Mouse (Mus musculus) CH12.LX (cell line): ENCODE measurements at regions not wholly inside any gene's neighbourhood (a gene's known extent, or its start where the extent isn't known, plus 50 kb on each side); places are given as distances from the start of the nearest gene placed in this dataset.

Experiments
- DNase-seq: peaks from one replicate; pipeline ENCODE4 v3.0.0-alpha.2; 2013; ENCODE audit errors: extremely low read depth
- H3K27ac ChIP-seq: 2 replicates; pipeline ENCODE4 v1.5.1; 2012; ENCODE audit warnings: low read depth, mild to moderate bottlenecking, control low read depth, moderate library complexity; ENCODE audit not compliant: insufficient read depth
- H3K27me3 ChIP-seq: replicated peaks from 2 replicates; pipeline ENCODE3; 2012; ENCODE audit warnings: inconsistent platforms
- H3K36me3 ChIP-seq, 2 experiments: replicated peaks in 1 of 2; 2 replicates each; pipeline versions ENCODE3 to v1.6.1; 2012; ENCODE audit warnings: inconsistent platforms in 1 of 2, low read length in 1 of 2, mild to moderate bottlenecking in 1 of 2, mixed read lengths in 1 of 2, moderate library complexity in 1 of 2; ENCODE audit not compliant: control insufficient read depth in 1 of 2, insufficient read depth in 1 of 2
- H3K4me1 ChIP-seq, 2 experiments: 2 replicates each; pipeline ENCODE4 v1.6.1; 2012; ENCODE audit warnings: inconsistent platforms in 1 of 2, moderate library complexity in 1 of 2; ENCODE audit not compliant: insufficient read depth in 2 of 2, control insufficient read depth in 1 of 2
- H3K4me2 ChIP-seq: 2 replicates; pipeline ENCODE4 v1.6.1; 2012; ENCODE audit warnings: low read depth, mild to moderate bottlenecking, control low read depth; ENCODE audit not compliant: poor library complexity, insufficient read depth, severe bottlenecking
- H3K4me3 ChIP-seq, 3 experiments: fragments of 150-350 bp in 1 of 3; sonication (generic) in 1 of 3; replicated peaks in 1 of 3; 2 replicates each; pipeline versions ENCODE3 to v1.5.1; 2011 to 2012; ENCODE audit warnings: low read depth in 2 of 3, low read length in 2 of 3, mild to moderate bottlenecking in 2 of 3, moderate library complexity in 2 of 3, control low read depth in 1 of 3, improper control_type of control experiment in 1 of 3, inconsistent platforms in 1 of 3, mixed read lengths in 1 of 3; ENCODE audit not compliant: poor library complexity in 1 of 3
- H3K79me2 ChIP-seq: replicated peaks from 2 replicates; pipeline ENCODE4 v1.6.1; 2012; ENCODE audit warnings: mild to moderate bottlenecking, moderate library complexity; ENCODE audit not compliant: control insufficient read depth, poor library complexity, insufficient read depth, severe bottlenecking; ENCODE audit errors: extremely low read depth
- H3K9ac ChIP-seq: 2 replicates; pipeline ENCODE4 v1.6.1; 2012; ENCODE audit warnings: low read depth, mild to moderate bottlenecking, control low read depth, moderate library complexity; ENCODE audit not compliant: insufficient read depth
- H3K9me3 ChIP-seq: replicated peaks from 2 replicates; pipeline ENCODE3; 2012; ENCODE audit warnings: low read length, inconsistent platforms, mixed read lengths
- BHLHE40 ChIP-seq: IDR thresholded peaks from 2 replicates; pipeline ENCODE4 v1.6.1; 2011; ENCODE audit warnings: mild to moderate bottlenecking, low read depth, low read length, improper control_type of control experiment
- E2F4 ChIP-seq: IDR thresholded peaks from 2 replicates; pipeline ENCODE4 v1.6.1; 2011; ENCODE audit warnings: low read depth, low read length, improper control_type of control experiment; ENCODE audit not compliant: insufficient replicate concordance
- ELF1 ChIP-seq: IDR thresholded peaks from 2 replicates; pipeline ENCODE4 v1.6.1; 2014; ENCODE audit warnings: low read depth, mild to moderate bottlenecking, inconsistent platforms, low read length, improper control_type of control experiment
- EP300 ChIP-seq: IDR thresholded peaks from 2 replicates; pipeline ENCODE4 v1.6.1; 2011; ENCODE audit warnings: low read length, improper control_type of control experiment
- ETS1 ChIP-seq: conservative IDR thresholded peaks from 2 replicates; pipeline ENCODE4 v1.6.1; 2012; ENCODE audit warnings: low read depth, mild to moderate bottlenecking, inconsistent platforms, low read length, improper control_type of control experiment, moderate library complexity
- GABPA ChIP-seq: IDR thresholded peaks from 2 replicates; pipeline ENCODE4 v1.6.1; 2012; ENCODE audit warnings: low read depth, low read length, improper control_type of control experiment, inconsistent platforms; ENCODE audit not compliant: insufficient replicate concordance
- HCFC1 ChIP-seq: IDR thresholded peaks from 2 replicates; pipeline ENCODE4 v1.6.1; 2012; ENCODE audit warnings: low read depth, mild to moderate bottlenecking, inconsistent platforms, low read length, improper control_type of control experiment
- IRF4 ChIP-seq: IDR thresholded peaks from 2 replicates; pipeline ENCODE4 v1.6.1; 2014; ENCODE audit warnings: low read depth, mild to moderate bottlenecking, inconsistent platforms, low read length, improper control_type of control experiment
- MAFK ChIP-seq: IDR thresholded peaks from 2 replicates; pipeline ENCODE4 v1.6.1; 2011; ENCODE audit warnings: low read length, improper control_type of control experiment; ENCODE audit not compliant: insufficient replicate concordance
- MAX ChIP-seq: IDR thresholded peaks from 2 replicates; pipeline ENCODE4 v1.6.1; 2011; ENCODE audit warnings: low read length, improper control_type of control experiment
- MEF2A ChIP-seq: IDR thresholded peaks from 2 replicates; pipeline ENCODE4 v1.6.1; 2014; ENCODE audit warnings: low read depth, mild to moderate bottlenecking, inconsistent platforms, low read length, improper control_type of control experiment, borderline replicate concordance
- MXI1 ChIP-seq: IDR thresholded peaks from 2 replicates; pipeline ENCODE4 v1.6.1; 2011; ENCODE audit warnings: mild to moderate bottlenecking, low read depth, low read length, improper control_type of control experiment
- NELFE ChIP-seq: IDR thresholded peaks from 2 replicates; pipeline ENCODE4 v1.6.1; 2011; ENCODE audit warnings: low read depth, low read length, improper control_type of control experiment
- NRF1 ChIP-seq: IDR thresholded peaks from 2 replicates; pipeline ENCODE4 v1.6.1; 2014; ENCODE audit warnings: low read depth, mild to moderate bottlenecking, inconsistent platforms, low read length, improper control_type of control experiment, moderate library complexity
- PAX5 ChIP-seq: IDR thresholded peaks from 2 replicates; pipeline ENCODE4 v1.6.1; 2012; ENCODE audit warnings: low read length, inconsistent platforms, mixed read lengths
- RCOR1 ChIP-seq: conservative IDR thresholded peaks from 2 replicates; pipeline ENCODE4 v1.6.1; 2012; ENCODE audit warnings: low read depth, mild to moderate bottlenecking, inconsistent platforms, low read length, improper control_type of control experiment
- SIN3A ChIP-seq: IDR thresholded peaks from 2 replicates; pipeline ENCODE4 v1.6.1; 2012; ENCODE audit warnings: low read length, improper control_type of control experiment, inconsistent platforms
- SMC3 ChIP-seq: IDR thresholded peaks from 2 replicates; pipeline ENCODE4 v1.6.1; 2011; ENCODE audit warnings: low read depth, low read length, improper control_type of control experiment
- TBP ChIP-seq: conservative IDR thresholded peaks from 2 replicates; pipeline ENCODE4 v1.6.1; 2011; ENCODE audit warnings: low read depth, low read length, improper control_type of control experiment
- TCF12 ChIP-seq: IDR thresholded peaks from 2 replicates; pipeline ENCODE4 v1.6.1; 2014; ENCODE audit warnings: low read depth, mild to moderate bottlenecking, inconsistent platforms, low read length, improper control_type of control experiment
- UBTF ChIP-seq: IDR thresholded peaks from 2 replicates; pipeline ENCODE4 v1.6.1; 2012; ENCODE audit warnings: low read depth, mild to moderate bottlenecking, inconsistent platforms, low read length, improper control_type of control experiment, moderate library complexity
- USF1 ChIP-seq: IDR thresholded peaks from 2 replicates; pipeline ENCODE4 v1.6.1; 2014; ENCODE audit warnings: low read depth, mild to moderate bottlenecking, inconsistent platforms, low read length, improper control_type of control experiment
- ZC3H11A ChIP-seq: IDR thresholded peaks from 2 replicates; pipeline ENCODE4 v1.6.1; 2012; ENCODE audit warnings: low read depth, mild to moderate bottlenecking, inconsistent platforms, low read length, improper control_type of control experiment
- ZKSCAN1 ChIP-seq: IDR thresholded peaks from 2 replicates; pipeline ENCODE4 v1.6.1; 2012; ENCODE audit warnings: low read depth, inconsistent platforms, low read length, improper control_type of control experiment, borderline replicate concordance
- ZMIZ1 ChIP-seq: IDR thresholded peaks from 2 replicates; pipeline ENCODE4 v1.6.1; 2012; ENCODE audit warnings: low read depth, mild to moderate bottlenecking, inconsistent platforms, low read length, improper control_type of control experiment
- ZNF384 ChIP-seq: IDR thresholded peaks from 2 replicates; pipeline ENCODE4 v1.6.1; 2012; ENCODE audit warnings: low read depth, low read length, improper control_type of control experiment, inconsistent platforms
- dilution Hi-C: fragments of 300-500 bp; cut with MboI; formaldehyde crosslinking; loops from 2 replicates; pipeline ENCODE4 v1.14.3; 2020; ENCODE audit warnings: low sequenced_read_pairs; ENCODE audit not compliant: extremely low pct_unique_long_range_greater_than_20kb, extremely low pct_ligation_motif_present
- in situ Hi-C: fragments of 300-500 bp; cut with MboI; formaldehyde crosslinking; loops from 3 replicates; pipeline ENCODE4 v1.14.3; 2019; ENCODE audit warnings: low sequenced_read_pairs, low pct_ligation_motif_present, low pct_unique_long_range_greater_than_20kb, mixed read lengths

DNA sequence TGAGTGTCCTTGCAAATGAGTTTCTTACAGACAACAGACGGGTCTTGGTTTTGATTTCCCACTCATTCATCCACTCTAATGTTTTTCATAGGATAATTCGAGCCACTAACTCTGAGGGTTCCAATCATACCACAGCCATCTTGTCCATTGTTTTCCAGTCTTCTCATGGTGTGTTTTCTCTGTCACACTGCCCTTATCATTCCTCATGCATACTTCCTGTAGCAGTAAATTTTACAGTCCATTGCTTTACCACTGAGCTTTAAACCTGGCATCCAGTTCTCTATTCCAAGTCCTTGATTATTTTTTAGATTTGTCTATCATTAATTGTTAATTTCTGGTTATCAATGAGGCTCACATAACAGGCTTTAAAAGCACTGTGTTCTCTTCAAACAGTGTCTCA, 290.0 kb upstream of the Nrsn1 start:
- H3K27me3 ChIP-seq: no peaks in the 10 kb centered on the region
- no peaks in the 10 kb centered on the region for H3K79me2 ChIP-seq
- dilution Hi-C loops: no loop called here
- in situ Hi-C loops: no loop called here
- H3K9ac ChIP-seq: no peak overlapping the region
- H3K36me3 ChIP-seq: no peaks in the 10 kb centered on the region
- no peak overlapping the region for H3K27ac ChIP-seq
- no peaks in the 10 kb centered on the region for H3K9me3 ChIP-seq
- H3K4me2 ChIP-seq: no peak overlapping the region
- no peak for TF ChIP-seq MEF2A
- TF ChIP-seq BHLHE40: no peak
- no peak for TF ChIP-seq MAFK
- no peak for TF ChIP-seq ETS1
- no peak for TF ChIP-seq TCF12
- no peak for TF ChIP-seq ELF1
- no peak for TF ChIP-seq TBP
- no peak for TF ChIP-seq ZKSCAN1
- no peak for TF ChIP-seq ZNF384
- TF ChIP-seq E2F4: no peak
- no peak for TF ChIP-seq ZMIZ1
- no peak for TF ChIP-seq UBTF
- no peak for TF ChIP-seq GABPA
- no peak for TF ChIP-seq NRF1
- TF ChIP-seq MXI1: no peak
- TF ChIP-seq NELFE: no peak
- H3K4me1 ChIP-seq: no peaks in the 10 kb centered on the region
- no peak overlapping the region for H3K4me3 ChIP-seq
- DNase-seq: no peak

DNA sequence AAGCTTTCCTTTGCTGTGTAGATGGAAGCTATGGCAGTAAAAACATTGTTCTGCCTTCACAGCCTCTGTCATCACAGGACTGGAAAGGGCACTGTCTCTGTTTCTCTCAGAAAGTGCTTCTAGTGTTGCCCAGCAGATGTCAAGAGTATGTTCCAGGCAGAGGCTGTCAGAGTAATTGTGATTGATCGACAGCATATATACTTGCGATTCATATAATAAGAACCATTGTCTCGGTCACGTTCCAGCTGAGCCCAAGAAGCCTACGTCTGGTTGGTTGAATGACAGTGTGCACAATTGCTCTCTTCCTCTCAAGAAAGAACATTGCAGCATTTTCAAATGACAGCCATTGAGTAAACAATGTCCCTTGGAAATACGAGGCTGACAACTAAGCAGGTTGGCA, 284.7 kb upstream of the Nrsn1 start:
- in situ Hi-C loops: no loop called here
- DNase-seq: no peak

More for the DNA sequence above, 284.7 kb upstream of the Nrsn1 start:
- dilution Hi-C loops: no loop called here
- no peaks in the 10 kb centered on the region for H3K9me3 ChIP-seq
- no peak overlapping the region for H3K9ac ChIP-seq
- no peaks in the 10 kb centered on the region for H3K36me3 ChIP-seq
- no peaks in the 10 kb centered on the region for H3K4me1 ChIP-seq
- H3K79me2 ChIP-seq: no peaks in the 10 kb centered on the region
- no peaks in the 10 kb centered on the region for H3K27me3 ChIP-seq
- TF ChIP-seq ZMIZ1 (no peak), ETS1 (no peak), USF1 (no peak), SMC3 (no peak), ZKSCAN1 (no peak), TBP (no peak), PAX5 (no peak), ZNF384 (no peak), EP300 (no peak), IRF4 (no peak), SIN3A (no peak), ZC3H11A (no peak), RCOR1 (no peak), MAX (no peak), HCFC1 (no peak)
- no peak overlapping the region for H3K27ac ChIP-seq
- no peak overlapping the region for H3K4me2 ChIP-seq
- H3K4me3 ChIP-seq: no peak overlapping the region
